Mouse (Mus musculus) cerebellum, postnatal 25 days (tissue): ENCODE data around the gene Dgkd.

Experiments used
- DNase-seq, 2 experiments: peaks; one replicate each; pipeline ENCODE4 v3.0.0; 2021; ENCODE audit warnings: mixed read lengths in 2 of 2

The Dgkd gene

GRCm38 (mm10) chr1:87849278-87849677, 3.8 kb upstream of the Dgkd start:
- no peak for DNase-seq

- no peak for DNase-seq
Observed at GRCm38 (mm10) chr1:87851344-87851743, 1.7 kb upstream of the Dgkd start.

- no peak for DNase-seq
Observed at GRCm38 (mm10) chr1:87852081-87852790, 851 bp upstream of the Dgkd start.

- DNase-seq, result peak; percentile 97 to 98
Observed at GRCm38 (mm10) chr1:87853601-87854361, 694 bp downstream of the Dgkd start.

GRCm38 (mm10) chr1:87854411-87854810, 1.3 kb downstream of the Dgkd start:
- no peak for DNase-seq

- DNase-seq, result peak; percentile 60 to 67
Observed at GRCm38 (mm10) chr1:87854851-87855251, 1.8 kb downstream of the Dgkd start.

GRCm38 (mm10) chr1:87855522-87855921, 2.4 kb downstream of the Dgkd start:
- no peak for DNase-seq

- no peak for DNase-seq
Observed at GRCm38 (mm10) chr1:87856823-87857222, 3.7 kb downstream of the Dgkd start.

GRCm38 (mm10) chr1:87858031-87858430, 4.9 kb downstream of the Dgkd start:
- no peak for DNase-seq

- no peak for DNase-seq
Observed at GRCm38 (mm10) chr1:87858529-87858928, 5.4 kb downstream of the Dgkd start.

GRCm38 (mm10) chr1:87863602-87864001, 10.5 kb downstream of the Dgkd start:
- DNase-seq, result peak in 1 of 2 experiments; percentile 38

GRCm38 (mm10) chr1:87864889-87865288, 11.8 kb downstream of the Dgkd start:
- DNase-seq, result no peak

GRCm38 (mm10) chr1:87866672-87867071, 13.6 kb downstream of the Dgkd start:
- DNase-seq, result no peak

GRCm38 (mm10) chr1:87871546-87871945, 18.5 kb downstream of the Dgkd start:
- DNase-seq, result peak in 1 of 2 experiments; percentile 67

GRCm38 (mm10) chr1:87873081-87873480, 20.0 kb downstream of the Dgkd start:
- DNase-seq, result no peak

- no peak for DNase-seq
Observed at GRCm38 (mm10) chr1:87876065-87876464, 23.0 kb downstream of the Dgkd start.

GRCm38 (mm10) chr1:87877552-87878283, 24.6 kb downstream of the Dgkd start:
- DNase-seq, result no peak

GRCm38 (mm10) chr1:87879034-87879433, 25.9 kb downstream of the Dgkd start:
- DNase-seq, result no peak

- peak; percentile 91 to 92 for DNase-seq
Observed at GRCm38 (mm10) chr1:87879494-87880325, 26.6 kb downstream of the Dgkd start.

- DNase-seq, result no peak
Observed at GRCm38 (mm10) chr1:87880326-87880627, 27.2 kb downstream of the Dgkd start.

- no peak for DNase-seq
Observed at GRCm38 (mm10) chr1:87880856-87881255, 27.8 kb downstream of the Dgkd start.

- DNase-seq, result no peak
Observed at GRCm38 (mm10) chr1:87881726-87882125, 28.6 kb downstream of the Dgkd start.

- DNase-seq, result no peak
Observed at GRCm38 (mm10) chr1:87882554-87882953, 29.5 kb downstream of the Dgkd start.
